Mouse (Mus musculus) neural tube, embryonic 15.5 days (tissue): ENCODE results near the gene Zswim1. TPM values are rescaled to one million over a fixed set of nuclear protein-coding genes. Genes with fewer than 3 reads are reported as not detected.
"Not testable (repeated sequence)": the region's sequence is repeated elsewhere in the genome, so short reads cannot be mapped to it uniquely, and the experiment has no call there.

ENCODE experiments used
- ATAC-seq: fragments of 200-750 bp; cut with Nextera tagmentation; 2 replicates; pipeline ENCODE4 v1.8.0; 2017; ENCODE audit warnings: mild to moderate bottlenecking, moderate TSS enrichment, moderate library complexity; ENCODE audit not compliant: low FRiP score
- H3K27ac ChIP-seq: fragments of 300-500 bp; sonication (generic); replicated peaks from 2 replicates; pipeline ENCODE4 v1.5.1; 2015; ENCODE audit warnings: mild to moderate bottlenecking, inconsistent platforms
- H3K27me3 ChIP-seq: fragments of 300-500 bp; sonication (generic); replicated peaks from 2 replicates; pipeline ENCODE4 v1.6.1; 2015; ENCODE audit warnings: inconsistent platforms
- H3K36me3 ChIP-seq: fragments of 300-500 bp; sonication (generic); 2 replicates; pipeline ENCODE4 v1.6.1; 2015; ENCODE audit warnings: inconsistent platforms
- H3K4me1 ChIP-seq: fragments of 300-500 bp; sonication (generic); 2 replicates; pipeline ENCODE4 v1.6.1; 2015; ENCODE audit warnings: inconsistent platforms
- H3K4me2 ChIP-seq: fragments of 300-500 bp; sonication (generic); 2 replicates; pipeline ENCODE4 v1.6.1; 2015; ENCODE audit warnings: inconsistent platforms, mild to moderate bottlenecking, moderate library complexity
- H3K4me3 ChIP-seq: fragments of 300-500 bp; sonication (generic); replicated peaks from 2 replicates; pipeline ENCODE4 v1.5.1; 2015; ENCODE audit warnings: mild to moderate bottlenecking, inconsistent platforms
- H3K9ac ChIP-seq: fragments of 300-500 bp; sonication (generic); replicated peaks from 2 replicates; pipeline ENCODE4 v1.6.1; 2015; ENCODE audit warnings: mild to moderate bottlenecking, inconsistent platforms
- H3K9me3 ChIP-seq: fragments of 300-500 bp; sonication (generic); replicated peaks from 2 replicates; pipeline ENCODE4 v1.6.1; 2016; ENCODE audit warnings: inconsistent platforms
- WGBS: fragments of 180-500 bp; shearing (Covaris S2); methylation state at CpG from one replicate; pipeline ENCODE4 v1.1.7; 2015; ENCODE audit warnings: mixed read lengths; 5-methylcytosine and 5-hydroxymethylcytosine counted together
- polyA plus RNA-seq: library from polyadenylated mRNA; unstranded; fragments of >200 nt; fragmentation: Nextera tagmentation; extraction: Ambion mirVana; gene quantifications from 2 replicates; pipeline ENCODE4 v1.2.1, GENCODE M21; 2015

Gene Zswim1
- polyA plus RNA-seq, 1 experiment from 2014 or later, result 25.4 TPM

GRCm38 (mm10) chr2:164874239-164874769, 51.8 kb downstream of the Zswim1 start:
- Histone ChIP-seq H3K4me1 (peaks cover 28% of the 10 kb centered on the region), H3K4me2 (no peak overlapping the region), H3K36me3 (no peaks in the 10 kb centered on the region), H3K9me3 (no peaks in the 10 kb centered on the region), H3K27me3 (no peaks in the 10 kb centered on the region), H3K9ac (no peak overlapping the region; the same call in 1 of the 2 replicates), H3K27ac (peak overlapping the region; percentile 65), H3K4me3 (no peak overlapping the region)
- ATAC-seq, result no peak
- WGBS, result 0% methylated on average over 1 of the region's 1 CpGs

GRCm38 (mm10) chr2:164875648-164876047, 53.2 kb downstream of the Zswim1 start:
- not testable (repeated sequence) for H3K4me3 ChIP-seq, H3K27me3 ChIP-seq, ATAC-seq, H3K27ac ChIP-seq, H3K9me3 ChIP-seq, H3K36me3 ChIP-seq, H3K9ac ChIP-seq, H3K4me2 ChIP-seq
- H3K4me1 ChIP-seq, result peaks cover 35% of the 10 kb centered on the region
- 57% methylated on average over 2 of the region's 2 CpGs for WGBS

Other genes with a start within 250 kb of the Zswim1 start
- not detected in 2 replicates for gene Spint3, start 249.2 kb upstream of the Zswim1 start, polyA plus RNA-seq
- gene Wfdc6a, start 237.2 kb upstream of the Zswim1 start, polyA plus RNA-seq, result 0.31 TPM in 1 of 2 replicates, not detected in the other
- gene Eppin, start 229.1 kb upstream of the Zswim1 start, polyA plus RNA-seq, result not detected in 2 replicates
- not detected in 2 replicates for gene Wfdc6b, start 209.2 kb upstream of the Zswim1 start, polyA plus RNA-seq
- gene Wfdc8, start 209.1 kb upstream of the Zswim1 start, polyA plus RNA-seq, result not detected in 2 replicates
- gene Wfdc16, start 183.9 kb upstream of the Zswim1 start, polyA plus RNA-seq, result not detected in 2 replicates
- gene Wfdc10, start 166.6 kb upstream of the Zswim1 start, polyA plus RNA-seq, result not detected in 2 replicates
- not detected in 2 replicates for gene Wfdc9, start 166.1 kb upstream of the Zswim1 start, polyA plus RNA-seq
- not detected in 2 replicates for gene Wfdc11, start 148.6 kb upstream of the Zswim1 start, polyA plus RNA-seq
- not detected in 2 replicates for gene Wfdc13, start 137.6 kb upstream of the Zswim1 start, polyA plus RNA-seq
- not detected in 2 replicates for gene Spint4, start 124.2 kb upstream of the Zswim1 start, polyA plus RNA-seq
- gene Spint5, start 107.4 kb upstream of the Zswim1 start, polyA plus RNA-seq, result not detected in 2 replicates
- 1.1 and 1.3 TPM in 2 replicates for gene Wfdc3, start 76.8 kb upstream of the Zswim1 start, polyA plus RNA-seq
- gene Dnttip1, start 76.7 kb upstream of the Zswim1 start, polyA plus RNA-seq, result 51.0 and 56.4 TPM in 2 replicates
- gene Ube2c, start 52.8 kb upstream of the Zswim1 start, polyA plus RNA-seq, result 42.8 and 134 TPM in 2 replicates
- gene Tnnc2, start 42.7 kb upstream of the Zswim1 start, polyA plus RNA-seq, result 27.5 and 55.6 TPM in 2 replicates
- 41.3 and 46.6 TPM in 2 replicates for gene Snx21, start 36.9 kb upstream of the Zswim1 start, polyA plus RNA-seq
- gene Acot8, start 17.8 kb upstream of the Zswim1 start, polyA plus RNA-seq, result 24.1 and 26.4 TPM in 2 replicates
- gene Zswim3, start 17.6 kb upstream of the Zswim1 start, polyA plus RNA-seq, result 14.9 and 16.2 TPM in 2 replicates
- not detected in 2 replicates for gene Spata25, start 5.9 kb downstream of the Zswim1 start, polyA plus RNA-seq
- gene Ctsa, start 10.2 kb downstream of the Zswim1 start, polyA plus RNA-seq, result 99.9 and 113 TPM in 2 replicates
- 6.8 and 7.1 TPM in 2 replicates for gene Neurl2, start 10.8 kb downstream of the Zswim1 start, polyA plus RNA-seq
- 117 and 192 TPM in 2 replicates for gene Pltp, start 35.0 kb downstream of the Zswim1 start, polyA plus RNA-seq
- gene Pcif1, start 56.6 kb downstream of the Zswim1 start, polyA plus RNA-seq, result 79.9 and 85.2 TPM in 2 replicates
- gene Zfp335, start 89.1 kb downstream of the Zswim1 start, polyA plus RNA-seq, result 13.3 and 13.8 TPM in 2 replicates
- gene Mmp9, start 118.1 kb downstream of the Zswim1 start, polyA plus RNA-seq, result 23.8 and 25.6 TPM in 2 replicates
- 53.6 and 61.8 TPM in 2 replicates for gene Slc12a5, start 138.1 kb downstream of the Zswim1 start, polyA plus RNA-seq
- 85.1 TPM in 2 replicates for gene Ncoa5, start 212.2 kb downstream of the Zswim1 start, polyA plus RNA-seq
- gene Cd40, start 232.9 kb downstream of the Zswim1 start, polyA plus RNA-seq, result 6.9 and 11.0 TPM in 2 replicates